ENCODE assay signal across 17 mouse cellular contexts in genomic region chr5:105461076-105461475, GRCm38 (mm10).
"Had no signal": no experiment of that assay in that cellular context is flagged by ENCODE, and none has a peak within 500 bp of the region (broad histone marks: within the 10 kb centered on the region; RNA-seq: fewer than 3 reads in every experiment).

No protein-coding gene starts in this region.

- ATAC-seq: midbrain, embryonic 16.5 days had no signal

- H3K4me2 ChIP-seq: lung, embryonic 14.5 days; midbrain, embryonic 12.5 days; neural tube, embryonic 13.5 days; neural tube, embryonic 15.5 days; stomach, embryonic 15.5 days had no signal

- DNase-seq: lung, adult 18-20 months; lung, embryonic 14.5 days; lung, postnatal 10 days; lung, postnatal 4 days; midbrain, embryonic 14.5 days; right cerebral cortex, postnatal 14 days; thymus, adult 2 months; thymus, postnatal 25 days; thymus, postnatal 4 days had no signal

- H3K27me3 ChIP-seq: midbrain, embryonic 12.5 days; neural tube, embryonic 13.5 days; neural tube, embryonic 15.5 days; stomach, embryonic 15.5 days had no signal

- H3K9ac ChIP-seq: lung, embryonic 14.5 days; midbrain, embryonic 12.5 days; neural tube, embryonic 13.5 days; neural tube, embryonic 15.5 days; stomach, embryonic 15.5 days had no signal

- H3K4me3 ChIP-seq: midbrain, embryonic 10.5 days; midbrain, embryonic 12.5 days; myocyte; neural tube, embryonic 13.5 days; neural tube, embryonic 15.5 days; stomach, embryonic 15.5 days had no signal

- H3K36me3 ChIP-seq: midbrain, embryonic 12.5 days; neural tube, embryonic 13.5 days; neural tube, embryonic 15.5 days; stomach, embryonic 15.5 days had no signal

- H3K27ac ChIP-seq: midbrain, embryonic 10.5 days; midbrain, embryonic 12.5 days; neural tube, embryonic 13.5 days; neural tube, embryonic 15.5 days; stomach, embryonic 15.5 days; stomach, postnatal 0 days had no signal

- H3K9me3 ChIP-seq: midbrain, embryonic 10.5 days; midbrain, embryonic 12.5 days; neural tube, embryonic 13.5 days; neural tube, embryonic 15.5 days; stomach, embryonic 15.5 days had no signal

- H3K4me1 ChIP-seq: midbrain, embryonic 10.5 days; neural tube, embryonic 13.5 days; neural tube, embryonic 15.5 days; stomach, embryonic 15.5 days had no signal
